Mouse (Mus musculus): Measurements from ENCODE around the gene Lrpprc.

Gene Lrpprc

GRCm38 (mm10) chr17:84758971-84759370 lies 31.6 kb downstream of the Lrpprc start:
- DNase-seq (ENCODE audit: low spot score) = no peak

- no peak for DNase-seq (ENCODE audit: low spot score)
Measured at GRCm38 (mm10) chr17:84758374-84758773, 32.2 kb downstream of the Lrpprc start.

- DNase-seq (ENCODE audit: low spot score) = no peak
Measured at GRCm38 (mm10) chr17:84756090-84756489, 34.5 kb downstream of the Lrpprc start.

- DNase-seq (ENCODE audit: low spot score) = no peak
Measured at GRCm38 (mm10) chr17:84753489-84753888, 37.1 kb downstream of the Lrpprc start.

GRCm38 (mm10) chr17:84752286-84752685 lies 38.3 kb downstream of the Lrpprc start:
- DNase-seq (ENCODE audit: low spot score) = no peak

GRCm38 (mm10) chr17:84751630-84752191 lies 38.9 kb downstream of the Lrpprc start:
- no peak for DNase-seq (ENCODE audit: low spot score)

- DNase-seq (ENCODE audit: low spot score) = no peak
Measured at GRCm38 (mm10) chr17:84750130-84750529, 40.5 kb downstream of the Lrpprc start.

- DNase-seq (ENCODE audit: low spot score) = no peak
Measured at GRCm38 (mm10) chr17:84749297-84749696, 41.3 kb downstream of the Lrpprc start.

- DNase-seq (ENCODE audit: low spot score) = no peak
Measured at GRCm38 (mm10) chr17:84748152-84748682, 42.4 kb downstream of the Lrpprc start.

- DNase-seq (ENCODE audit: low spot score) = no peak
Measured at GRCm38 (mm10) chr17:84747212-84747611, 43.4 kb downstream of the Lrpprc start.

GRCm38 (mm10) chr17:84745001-84745400 lies 45.6 kb downstream of the Lrpprc start:
- DNase-seq (ENCODE audit: low spot score) = no peak

- no peak for DNase-seq (ENCODE audit: low spot score)
Measured at GRCm38 (mm10) chr17:84744256-84744655, 46.3 kb downstream of the Lrpprc start.

- DNase-seq (ENCODE audit: low spot score) = no peak
Measured at GRCm38 (mm10) chr17:84738073-84738797, 52.4 kb downstream of the Lrpprc start.

- no peak for DNase-seq (ENCODE audit: low spot score)
Measured at GRCm38 (mm10) chr17:84736719-84737118, 53.9 kb downstream of the Lrpprc start.

GRCm38 (mm10) chr17:84732612-84733011 lies 58.0 kb downstream of the Lrpprc start:
- DNase-seq (ENCODE audit: low spot score) = no peak

GRCm38 (mm10) chr17:84731361-84731760 lies 59.2 kb downstream of the Lrpprc start:
- DNase-seq (ENCODE audit: low spot score) = no peak

GRCm38 (mm10) chr17:84729140-84729539 lies 61.4 kb downstream of the Lrpprc start:
- no peak for DNase-seq (ENCODE audit: low spot score)

- no peak for DNase-seq (ENCODE audit: low spot score)
Measured at GRCm38 (mm10) chr17:84728201-84728911, 62.2 kb downstream of the Lrpprc start.

- no peak for DNase-seq (ENCODE audit: low spot score)
Measured at GRCm38 (mm10) chr17:84725163-84725562, 65.4 kb downstream of the Lrpprc start.

- no peak for DNase-seq (ENCODE audit: low spot score)
Measured at GRCm38 (mm10) chr17:84724028-84724427, 66.6 kb downstream of the Lrpprc start.

GRCm38 (mm10) chr17:84719105-84719504 lies 71.5 kb downstream of the Lrpprc start:
- no peak for DNase-seq (ENCODE audit: low spot score)

GRCm38 (mm10) chr17:84717416-84717815 lies 73.2 kb downstream of the Lrpprc start:
- no peak for DNase-seq (ENCODE audit: low spot score)
